10 mouse cellular contexts compared by ENCODE assay signal in the genomic region with DNA sequence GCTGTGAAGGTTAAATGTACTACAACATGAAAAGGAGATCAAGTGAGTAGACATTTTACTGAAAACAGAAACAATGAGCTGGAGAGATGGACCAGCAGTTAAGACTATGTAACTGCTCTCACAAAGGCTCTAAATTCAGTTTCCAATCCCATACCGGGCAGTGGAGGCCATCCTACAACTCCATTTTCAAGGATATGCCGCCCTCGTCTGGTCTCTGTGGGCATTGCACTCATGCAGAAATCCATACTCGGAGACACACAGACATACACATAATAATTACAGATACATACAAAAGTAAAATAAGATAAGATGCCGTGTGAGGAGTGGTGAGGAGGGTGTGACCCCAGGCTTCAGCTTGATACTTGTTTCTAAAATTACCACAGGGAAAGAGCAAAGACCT. TPM values are rescaled to one million over a fixed set of nuclear protein-coding genes. Genes with fewer than 3 reads are reported as not detected.
DNase-seq lines count a peak whose midpoint lies in the region; ATAC-seq lines count a peak whose summit lies in the region.
"Had no signal": no experiment of that assay in that cellular context is flagged by ENCODE, and none has a peak within 500 bp of the region (broad histone marks: within the 10 kb centered on the region; RNA-seq: fewer than 3 reads in every experiment).

No protein-coding gene starts in this region.

- H3K4me3 ChIP-seq in hindbrain, embryonic 10.5 days, result no peak overlapping the region
- H3K4me3 ChIP-seq in hindbrain, embryonic 12.5 days, result no peak overlapping the region
- H3K4me3 ChIP-seq: embryonic facial prominence, embryonic 12.5 days had no signal

- peaks cover 14% of the 10 kb centered on the region for H3K4me1 ChIP-seq in hindbrain, embryonic 10.5 days (replicated peaks)
- 0 out of 2 replicates have a peak, but pooled peaks cover 4% of the 10 kb centered on the region for H3K4me1 ChIP-seq in hindbrain, embryonic 12.5 days

- ATAC-seq in hindbrain, embryonic 12.5 days (ENCODE audit: low FRiP score), result no peak
- ATAC-seq in common myeloid progenitor, adult 5-6 weeks (replicated peaks; ENCODE audit: low read depth, poor library complexity, severe bottlenecking), result peak; percentile 77

- no peak overlapping the region for H3K4me2 ChIP-seq in hindbrain, embryonic 12.5 days (replicated peaks)
- H3K4me2 ChIP-seq: embryonic facial prominence, embryonic 12.5 days had no signal

- DNase-seq in hindbrain, embryonic 10.5 days (ENCODE audit: low spot score), result peak; percentile 78
- DNase-seq in R1 (ENCODE audit: low read depth, low spot score), result peak; percentile 73
- DNase-seq in heart, postnatal 4 days, result peak; percentile 84
- peak; percentile 71 to 77 for DNase-seq in left cerebral cortex, postnatal 10 days (ENCODE audit: extremely low spot score in 1 of 2, low spot score in 2 of 2)
- peak; percentile 76 for DNase-seq in mesoderm, embryonic 11.5 days (ENCODE audit: low read depth, low spot score)
- DNase-seq in testis, postnatal 10 days (ENCODE audit: low spot score), result peak; percentile 89

- no peaks in the 10 kb centered on the region for H3K36me3 ChIP-seq in hindbrain, embryonic 10.5 days
- H3K36me3 ChIP-seq in hindbrain, embryonic 12.5 days, result no peaks in the 10 kb centered on the region
- H3K36me3 ChIP-seq: embryonic facial prominence, embryonic 12.5 days had no signal

- H3K27ac ChIP-seq in hindbrain, embryonic 10.5 days, result no peak overlapping the region
- H3K27ac ChIP-seq in hindbrain, embryonic 12.5 days, result no peak overlapping the region
- H3K27ac ChIP-seq: embryonic facial prominence, embryonic 12.5 days; macrophage had no signal

- H3K27me3 ChIP-seq in hindbrain, embryonic 10.5 days (ENCODE audit: insufficient read depth, poor library complexity, severe bottlenecking), result no peaks in the 10 kb centered on the region
- H3K27me3 ChIP-seq in hindbrain, embryonic 12.5 days, result no peaks in the 10 kb centered on the region
- H3K27me3 ChIP-seq: embryonic facial prominence, embryonic 12.5 days had no signal

- WGBS in hindbrain, embryonic 10.5 days, result 16% methylated on average over 5 of the region's 5 CpGs
- WGBS in hindbrain, embryonic 12.5 days, result 13% methylated on average over 5 of the region's 5 CpGs

- no peak overlapping the region for H3K9ac ChIP-seq in hindbrain, embryonic 12.5 days
- H3K9ac ChIP-seq: embryonic facial prominence, embryonic 12.5 days had no signal

- H3K9me3 ChIP-seq in hindbrain, embryonic 10.5 days, result no peaks in the 10 kb centered on the region
- no peaks in the 10 kb centered on the region for H3K9me3 ChIP-seq in hindbrain, embryonic 12.5 days (replicated peaks)
- H3K9me3 ChIP-seq: embryonic facial prominence, embryonic 12.5 days had no signal

- intact Hi-C loops in left cerebral cortex, postnatal 10 days (cut with DNase I), result no loop called here

RNA-seq across cellular contexts. Expression of a gene that starts 5.2 kb away (rescaled TPM):
- 8.6 and 9.4 TPM in 2 replicates for polyA plus RNA-seq in hindbrain, embryonic 10.5 days (2016; fragmentation: Nextera tagmentation; extraction: Ambion mirVana)
- polyA plus RNA-seq in hindbrain, embryonic 12.5 days (2016; fragmentation: Nextera tagmentation; extraction: Ambion mirVana), result 10.3 and 11.8 TPM in 2 replicates
- 21.4 and 30.6 TPM in 2 replicates for total RNA-seq in common myeloid progenitor, adult 5-6 weeks (2017)
- total RNA-seq in heart, postnatal 4 days (2021), result 10 to 100 TPM; 20.9 to 21.6 TPM
- total RNA-seq in left cerebral cortex, postnatal 10 days (2021), result 10 to 100 TPM; 17.5 to 18.6 TPM

RNA-seq across cellular contexts. Expression of a gene that starts 34.6 kb away (rescaled TPM):
- polyA plus RNA-seq in hindbrain, embryonic 10.5 days (2016; fragmentation: Nextera tagmentation; extraction: Ambion mirVana), result 708 and 733 TPM in 2 replicates
- 448 and 466 TPM in 2 replicates for polyA plus RNA-seq in hindbrain, embryonic 12.5 days (2016; fragmentation: Nextera tagmentation; extraction: Ambion mirVana)
- 162 and 229 TPM in 2 replicates for total RNA-seq in common myeloid progenitor, adult 5-6 weeks (2017)
- total RNA-seq in heart, postnatal 4 days (2021), result 100 to 1,000 TPM; 253 to 256 TPM
- 10 to 100 TPM; 41.6 to 49.4 TPM for total RNA-seq in left cerebral cortex, postnatal 10 days (2021)
